Mouse (Mus musculus): Measurements from ENCODE around the gene Aak1.

DNA sequence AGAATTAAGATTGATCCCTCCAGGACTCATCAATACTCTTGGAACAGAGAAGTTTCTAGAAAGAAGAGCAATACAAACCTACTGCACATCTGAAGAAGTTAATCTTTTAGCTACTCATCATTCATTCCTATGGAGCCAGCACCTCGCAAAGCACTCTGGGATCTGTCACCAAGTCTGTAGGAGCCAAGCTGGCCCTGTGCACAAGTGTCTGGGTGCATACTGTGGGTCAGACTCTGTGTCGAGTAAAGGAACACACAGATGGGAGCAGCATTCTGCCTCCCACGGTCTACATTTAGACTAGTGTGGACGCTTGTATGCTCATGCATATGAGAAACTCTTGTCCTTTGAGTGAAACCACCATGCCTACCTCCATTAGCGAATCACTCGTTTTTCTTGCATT lies 148.0 kb downstream of the Aak1 start:
- TF ChIP-seq CTCF (IDR thresholded peaks at IDR 0.05; ENCODE audit: extremely low read depth, insufficient read depth, insufficient read length, insufficient replicate concordance) (no peak), POLR2A (IDR thresholded peaks at IDR 0.05; ENCODE audit: low read depth, low read length) (no peak)
